Mouse (Mus musculus) spleen, postnatal 14 days (tissue): ENCODE measurements at regions not wholly inside any gene's neighbourhood (a gene's known extent, or its start where the extent isn't known, plus 50 kb on each side); places are given as distances from the start of the nearest gene placed in this dataset.

ENCODE experiments used
- DNase-seq, 2 experiments: peaks; one replicate each; pipeline ENCODE4 v3.0.0; 2021 to 2022; ENCODE audit warnings: low spot score in 2 of 2

GRCm38 (mm10) chr11:22692281-22692857 is 168.4 kb downstream of the B3gnt2 start:
- DNase-seq, result no peak

DNA sequence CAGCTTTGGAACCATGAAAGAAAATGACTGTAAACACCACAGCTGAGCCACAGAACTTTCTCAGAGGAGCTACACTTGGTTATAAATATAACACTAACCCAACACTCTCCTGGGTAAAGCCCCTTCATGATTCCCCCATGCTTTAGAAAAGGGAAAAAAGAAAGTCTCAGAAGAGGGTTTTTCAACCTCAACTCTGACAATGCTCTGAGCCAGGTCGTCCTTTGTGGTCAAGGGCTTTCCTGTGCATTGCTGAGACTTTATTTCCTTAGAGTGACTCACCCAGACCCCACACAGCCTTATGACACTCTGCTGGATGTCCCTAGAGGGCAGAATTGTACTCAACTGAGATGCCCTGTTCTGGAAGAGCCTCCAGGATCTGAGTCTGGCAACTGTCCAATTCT is 167.8 kb downstream of the B3gnt2 start:
- DNase-seq, result no peak

DNA sequence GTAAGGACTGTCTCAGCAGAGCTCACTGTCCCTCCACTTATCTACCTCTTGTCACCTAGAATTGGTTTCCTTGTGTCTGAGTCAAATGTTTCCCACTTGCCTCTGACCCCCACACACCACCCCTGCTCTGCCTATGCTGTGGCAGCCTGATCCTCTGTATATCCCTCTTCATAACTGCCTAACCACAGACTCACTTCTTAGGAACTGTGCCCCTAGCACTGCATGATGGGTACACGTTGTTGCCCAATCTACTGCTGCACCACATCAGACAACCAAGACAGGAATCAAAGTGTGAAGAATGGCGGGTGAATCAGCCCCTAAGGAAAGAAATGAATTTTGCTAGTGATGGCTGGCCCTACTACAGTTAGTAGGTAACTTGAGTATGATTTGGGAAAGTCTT is 167.4 kb downstream of the B3gnt2 start:
- no peak for DNase-seq

GRCm38 (mm10) chr11:22693984-22694383 is 166.8 kb downstream of the B3gnt2 start:
- no peak for DNase-seq

- DNase-seq, result no peak
Observed at GRCm38 (mm10) chr11:22694829-22695228, 165.9 kb downstream of the B3gnt2 start.

GRCm38 (mm10) chr11:22695237-22695636 is 165.5 kb downstream of the B3gnt2 start:
- DNase-seq, result no peak

DNA sequence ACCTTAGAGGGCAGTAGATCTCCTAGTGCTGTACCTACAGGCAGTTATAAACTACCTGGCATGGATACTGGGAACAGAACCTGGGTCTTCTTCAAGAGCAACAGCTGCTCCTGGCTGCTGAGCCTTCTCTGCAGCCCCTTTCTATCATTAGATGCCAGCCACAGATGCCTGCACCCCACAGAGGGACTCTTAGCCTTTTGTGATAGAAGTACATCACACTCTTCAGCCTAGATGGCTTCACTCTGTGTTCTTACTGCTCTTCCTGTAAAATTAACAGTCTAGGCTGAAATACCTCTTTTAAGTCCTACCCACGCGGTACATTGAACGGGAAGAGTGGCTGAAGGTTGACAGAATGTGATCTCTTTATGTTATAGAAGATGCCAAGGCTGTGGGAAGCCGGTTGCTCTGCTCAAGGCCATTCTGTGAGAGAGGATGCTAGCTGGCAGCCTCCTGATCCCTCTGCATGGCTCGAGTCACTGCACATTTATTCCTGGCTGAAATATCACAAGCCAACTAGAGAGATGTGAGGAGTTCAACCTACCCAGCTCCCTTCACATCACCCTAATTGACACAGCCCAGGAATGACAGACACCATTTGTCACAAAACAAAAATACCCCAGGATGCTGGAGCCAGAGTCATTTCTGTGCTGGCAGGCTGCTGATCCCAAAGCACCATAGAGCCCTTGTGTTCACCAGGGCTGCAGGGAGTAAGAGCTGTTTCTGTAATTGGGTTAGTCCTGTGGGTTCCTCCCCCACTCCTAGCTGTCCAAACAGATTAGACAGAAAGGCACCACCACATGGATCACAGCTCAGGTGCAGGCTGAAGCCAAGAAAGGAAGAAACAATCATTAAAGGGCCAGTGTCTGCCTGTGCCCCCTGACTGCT is 162.5 kb downstream of the B3gnt2 start:
- DNase-seq, result no peak

- no peak for DNase-seq
Observed at GRCm38 (mm10) chr11:22706082-22706481, 154.7 kb downstream of the B3gnt2 start.
